Mouse (Mus musculus): ENCODE measurements around the gene Rnf20. TPM values are rescaled to one million over a fixed set of nuclear protein-coding genes. Genes with fewer than 3 reads are reported as not detected.

The Rnf20 gene
- polyA plus RNA-seq, 1 experiment: 6.9 TPM

GRCm38 (mm10) chr4:49637821-49638220, 6.0 kb downstream of the Rnf20 start:
- Histone ChIP-seq H3K36me3 (replicated peaks; ENCODE audit: low read length) (peaks cover 92% of the 10 kb centered on the region), H3K27me3 (replicated peaks) (no peaks in the 10 kb centered on the region), H3K4me3 (replicated peaks) (no peak overlapping the region), H3K4me1 (peaks cover 23% of the 10 kb centered on the region), H3K9me3 (no peaks in the 10 kb centered on the region)
- TF ChIP-seq FLI1 (IDR thresholded peaks at IDR 0.05; ENCODE audit: low read length) (no peak), GATA1 (IDR thresholded peaks at IDR 0.05; ENCODE audit: borderline replicate concordance, low read length) (no peak)

- no peak overlapping the region for H3K4me3 ChIP-seq (replicated peaks)
- peaks cover 98% of the 10 kb centered on the region for H3K36me3 ChIP-seq (replicated peaks; ENCODE audit: low read length)
- no peaks in the 10 kb centered on the region for H3K27me3 ChIP-seq (replicated peaks)
- TF ChIP-seq GATA1 (IDR thresholded peaks at IDR 0.05; ENCODE audit: borderline replicate concordance, low read length) (no peak), FLI1 (IDR thresholded peaks at IDR 0.05; ENCODE audit: low read length) (no peak)
- H3K9me3 ChIP-seq: no peaks in the 10 kb centered on the region
- H3K4me1 ChIP-seq: peaks cover 4% of the 10 kb centered on the region
Measured at GRCm38 (mm10) chr4:49639913-49640312, 8.1 kb downstream of the Rnf20 start.

DNA sequence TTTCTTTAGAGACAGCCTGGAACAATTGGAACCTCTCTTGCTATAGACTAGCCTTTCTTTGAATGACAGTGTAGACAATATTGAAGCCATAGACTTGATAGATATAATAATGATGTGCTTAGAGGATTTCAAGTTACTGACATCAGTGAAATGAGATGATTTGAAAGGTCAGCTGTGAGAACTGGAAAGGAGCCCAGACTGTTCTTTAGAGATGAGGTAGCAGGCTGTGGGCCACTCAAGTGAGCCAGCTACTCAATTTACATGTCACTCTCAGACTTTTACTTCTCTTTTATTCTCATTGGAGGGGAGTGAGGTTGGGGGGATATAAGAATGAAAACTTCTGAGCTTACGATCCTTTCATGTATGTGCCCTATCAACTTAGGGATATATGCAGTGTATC, 27.6 kb downstream of the Rnf20 start:
- no peaks in the 10 kb centered on the region for H3K27me3 ChIP-seq (replicated peaks)
- no peaks in the 10 kb centered on the region for H3K4me1 ChIP-seq
- H3K9me3 ChIP-seq: no peaks in the 10 kb centered on the region
- no peak for TF ChIP-seq GATA1 (IDR thresholded peaks at IDR 0.05; ENCODE audit: borderline replicate concordance, low read length)
- no peak for TF ChIP-seq FLI1 (IDR thresholded peaks at IDR 0.05; ENCODE audit: low read length)
- no peak overlapping the region for H3K4me3 ChIP-seq (replicated peaks)
- peaks cover 96% of the 10 kb centered on the region for H3K36me3 ChIP-seq (replicated peaks; ENCODE audit: low read length)

DNA sequence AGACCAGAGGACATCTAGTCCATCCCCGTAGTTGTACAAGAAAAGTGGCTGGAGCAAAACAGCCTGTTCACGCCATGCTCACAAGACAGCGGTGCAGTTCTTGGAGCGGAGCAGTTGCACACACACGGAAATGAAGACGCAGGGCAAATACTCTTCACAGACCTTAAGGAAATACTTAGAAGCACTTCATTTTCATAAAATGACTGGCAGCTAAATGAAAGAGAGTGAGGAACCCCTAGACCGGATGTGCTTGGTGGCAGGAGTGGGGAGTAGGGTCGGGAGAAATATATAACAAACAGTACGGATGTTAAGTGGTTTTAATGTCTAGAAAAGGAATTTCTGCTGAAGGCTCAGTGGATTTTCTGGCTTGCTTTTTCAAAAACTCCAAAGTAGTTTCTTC, 29.9 kb downstream of the Rnf20 start:
- H3K36me3 ChIP-seq (replicated peaks; ENCODE audit: low read length): peaks cover 84% of the 10 kb centered on the region
- no peaks in the 10 kb centered on the region for H3K27me3 ChIP-seq (replicated peaks)
- TF ChIP-seq GATA1 (IDR thresholded peaks at IDR 0.05; ENCODE audit: borderline replicate concordance, low read length): no peak
- no peak for TF ChIP-seq FLI1 (IDR thresholded peaks at IDR 0.05; ENCODE audit: low read length)
- H3K4me3 ChIP-seq (replicated peaks): no peak overlapping the region
- no peaks in the 10 kb centered on the region for H3K9me3 ChIP-seq
- H3K4me1 ChIP-seq: no peaks in the 10 kb centered on the region

GRCm38 (mm10) chr4:49662231-49662630, 30.4 kb downstream of the Rnf20 start:
- TF ChIP-seq GATA1 (IDR thresholded peaks at IDR 0.05; ENCODE audit: borderline replicate concordance, low read length): no peak
- no peak for TF ChIP-seq FLI1 (IDR thresholded peaks at IDR 0.05; ENCODE audit: low read length)
- H3K27me3 ChIP-seq (replicated peaks): no peaks in the 10 kb centered on the region
- peaks cover 78% of the 10 kb centered on the region for H3K36me3 ChIP-seq (replicated peaks; ENCODE audit: low read length)
- no peak overlapping the region for H3K4me3 ChIP-seq (replicated peaks)
- H3K4me1 ChIP-seq: no peaks in the 10 kb centered on the region
- H3K9me3 ChIP-seq: no peaks in the 10 kb centered on the region

DNA sequence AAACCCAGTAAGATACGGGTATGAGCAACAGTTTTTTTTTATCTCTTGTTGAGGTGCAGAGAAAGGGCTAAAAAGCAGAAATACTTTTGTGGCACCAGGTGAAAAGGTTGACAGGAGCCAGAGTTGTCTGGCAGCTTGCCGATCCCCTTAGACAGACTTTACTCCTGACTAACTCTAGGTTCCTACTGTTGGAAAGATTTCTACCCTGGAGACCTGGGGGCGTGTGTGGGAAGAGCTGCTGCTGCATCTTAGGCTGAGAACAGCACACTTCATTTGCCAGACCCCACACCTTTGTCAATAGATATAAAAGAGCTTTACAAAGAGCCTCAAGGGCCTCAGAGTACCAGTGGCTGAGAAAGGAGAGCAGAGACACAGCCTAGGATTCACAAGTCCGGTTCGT, 33.0 kb downstream of the Rnf20 start:
- Histone ChIP-seq H3K27me3 (replicated peaks) (no peaks in the 10 kb centered on the region), H3K4me3 (replicated peaks) (no peak overlapping the region), H3K9me3 (no peaks in the 10 kb centered on the region), H3K36me3 (replicated peaks; ENCODE audit: low read length) (peaks cover 52% of the 10 kb centered on the region), H3K4me1 (no peaks in the 10 kb centered on the region)
- TF ChIP-seq GATA1 (IDR thresholded peaks at IDR 0.05; ENCODE audit: borderline replicate concordance, low read length) (no peak), FLI1 (IDR thresholded peaks at IDR 0.05; ENCODE audit: low read length) (no peak)

GRCm38 (mm10) chr4:49676071-49676470, 44.3 kb downstream of the Rnf20 start:
- Histone ChIP-seq H3K4me3 (replicated peaks) (no peak overlapping the region), H3K9me3 (no peaks in the 10 kb centered on the region), H3K36me3 (replicated peaks; ENCODE audit: low read length) (no peaks in the 10 kb centered on the region), H3K27me3 (replicated peaks) (no peaks in the 10 kb centered on the region), H3K4me1 (no peaks in the 10 kb centered on the region)
- no peak for TF ChIP-seq GATA1 (IDR thresholded peaks at IDR 0.05; ENCODE audit: borderline replicate concordance, low read length)
- TF ChIP-seq FLI1 (IDR thresholded peaks at IDR 0.05; ENCODE audit: low read length): no peak

- H3K9me3 ChIP-seq: peaks cover 6% of the 10 kb centered on the region; the same call in 1 of the 2 replicates
- H3K36me3 ChIP-seq (replicated peaks; ENCODE audit: low read length): no peaks in the 10 kb centered on the region
- no peak overlapping the region for H3K4me3 ChIP-seq (replicated peaks)
- H3K4me1 ChIP-seq: peaks cover 5% of the 10 kb centered on the region
- no peaks in the 10 kb centered on the region for H3K27me3 ChIP-seq (replicated peaks)
- TF ChIP-seq GATA1 (IDR thresholded peaks at IDR 0.05; ENCODE audit: borderline replicate concordance, low read length) (no peak), FLI1 (IDR thresholded peaks at IDR 0.05; ENCODE audit: low read length) (no peak)
Measured at GRCm38 (mm10) chr4:49676790-49677189, 45.0 kb downstream of the Rnf20 start.

DNA sequence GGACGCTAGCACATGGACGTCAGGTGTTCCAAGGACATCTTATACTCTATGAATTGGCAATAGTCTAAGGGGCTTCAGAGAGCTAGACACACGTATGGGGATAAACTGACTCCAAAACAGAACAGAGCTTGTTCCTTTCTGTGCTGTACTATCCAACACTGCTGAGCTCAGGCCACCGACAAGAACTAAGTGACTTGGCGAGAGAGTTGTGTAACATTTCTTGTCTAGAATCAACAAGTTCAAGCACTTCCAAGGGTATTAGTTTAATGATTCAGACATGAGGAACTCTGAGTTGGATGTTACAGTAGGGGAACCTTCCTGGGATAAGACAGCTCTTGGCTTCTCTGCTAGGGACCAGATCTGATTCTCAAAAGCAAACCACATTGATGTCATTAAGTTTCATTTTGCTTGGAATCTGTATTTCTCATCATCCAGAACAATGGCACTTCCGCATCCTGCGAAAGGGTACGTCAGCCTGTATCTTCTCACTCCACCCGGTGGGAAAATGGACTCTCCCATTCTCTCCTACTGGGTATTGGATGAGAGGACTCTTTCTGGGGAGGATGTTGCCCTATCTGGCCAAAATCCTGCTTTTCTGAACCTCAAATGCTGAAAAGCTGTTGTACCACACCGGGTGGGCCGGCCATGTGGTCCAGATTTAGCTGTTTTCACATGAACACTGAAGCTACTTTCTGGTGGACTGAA, 48.5 kb downstream of the Rnf20 start:
- Histone ChIP-seq H3K36me3 (replicated peaks; ENCODE audit: low read length) (no peaks in the 10 kb centered on the region), H3K4me1 (peaks cover 7% of the 10 kb centered on the region), H3K4me3 (replicated peaks) (no peak overlapping the region), H3K27me3 (replicated peaks) (no peaks in the 10 kb centered on the region), H3K9me3 (peaks cover 7% of the 10 kb centered on the region; the same call in 1 of the 2 replicates)
- no peak for TF ChIP-seq GATA1 (IDR thresholded peaks at IDR 0.05; ENCODE audit: borderline replicate concordance, low read length)

DNA sequence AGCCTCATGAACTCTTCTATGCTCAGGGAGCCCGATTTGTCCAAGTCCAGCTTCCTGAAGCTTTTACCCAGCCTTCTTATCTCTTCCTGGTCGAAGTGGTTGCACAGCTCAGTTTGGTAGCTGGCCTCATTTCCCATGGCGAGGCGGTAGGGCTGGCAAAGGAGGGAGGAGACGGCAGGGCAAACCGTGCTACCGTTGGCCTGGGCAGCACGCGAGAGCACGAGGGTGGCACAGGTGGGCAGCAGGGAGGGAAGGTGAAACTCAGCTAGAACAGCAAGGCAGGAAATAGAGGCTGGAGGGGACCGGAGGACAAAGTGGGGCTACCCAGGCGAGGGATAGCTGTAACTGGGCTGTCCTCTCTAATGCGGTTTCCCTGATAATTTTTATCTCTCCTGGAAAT, 50.0 kb downstream of the Rnf20 start, which contains the start of gene Ppp3r2:
TSS of gene Ppp3r2 (minus strand) at position 213 of the 400 bp plus-strand sequence.
- H3K36me3 ChIP-seq (replicated peaks; ENCODE audit: low read length): no peaks in the 10 kb centered on the region
- peak within 1 kb of the TSS; percentile 9 for H3K4me3 ChIP-seq (replicated peaks)
- no peaks in the 10 kb centered on the region for H3K27me3 ChIP-seq (replicated peaks)
- TF ChIP-seq GATA1 (IDR thresholded peaks at IDR 0.05; ENCODE audit: borderline replicate concordance, low read length): no peak
- no peak for TF ChIP-seq FLI1 (IDR thresholded peaks at IDR 0.05; ENCODE audit: low read length)
- H3K9me3 ChIP-seq: peaks cover 7% of the 10 kb centered on the region; the same call in 1 of the 2 replicates
- peaks cover 7% of the 10 kb centered on the region for H3K4me1 ChIP-seq

All from megakaryocyte, embryonic 14.5 days (primary cell).